Comparison of ENCODE assay signal across 23 mouse cellular contexts in the genomic region with DNA sequence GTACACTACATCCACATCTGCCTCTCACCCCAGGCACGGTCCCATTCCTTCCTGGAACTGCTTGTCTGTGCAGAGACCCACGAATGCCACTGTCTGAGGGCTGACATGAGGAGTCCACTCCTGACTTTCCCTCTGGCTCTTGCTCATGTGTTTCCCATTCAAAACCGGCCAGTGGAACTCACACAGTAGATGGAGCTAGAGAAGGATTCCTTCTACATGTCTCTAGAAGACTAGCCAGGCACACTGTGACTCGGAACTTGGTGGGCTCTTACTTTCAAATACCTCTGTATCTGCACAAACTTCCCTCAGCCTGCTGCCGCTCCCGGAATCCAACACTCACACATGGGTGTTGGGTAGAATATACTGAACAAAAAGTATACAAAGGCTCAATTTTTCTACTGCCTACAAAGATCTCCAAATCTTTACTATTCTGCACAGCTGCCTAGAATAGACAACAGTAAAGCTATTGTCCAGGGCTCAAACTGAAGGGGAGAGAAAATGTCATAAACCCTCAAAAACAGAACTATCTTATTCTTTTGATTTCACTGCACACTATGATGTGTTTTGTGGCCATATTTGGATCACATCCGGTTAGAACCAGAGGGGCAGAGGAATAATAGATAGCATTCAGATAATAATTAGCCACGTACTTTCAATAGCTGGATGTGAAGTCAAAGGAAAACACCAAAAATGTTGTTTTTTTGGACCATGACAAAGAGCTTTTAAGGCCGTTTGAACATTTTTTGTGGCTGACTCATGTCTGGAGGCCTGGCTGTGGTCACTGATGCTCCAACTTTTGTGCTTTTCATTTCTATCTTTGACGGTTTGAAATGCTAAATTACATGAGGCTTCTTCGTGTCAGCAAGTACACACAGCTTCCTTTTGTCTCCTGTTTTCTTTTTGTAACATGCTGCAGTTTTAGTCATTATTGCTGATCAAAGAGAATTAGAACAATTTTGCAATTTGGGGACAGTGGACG.
DNase-seq lines count a peak whose midpoint lies in the region; ATAC-seq and TF ChIP-seq lines count a peak whose summit lies in the region.
"Had no signal": no experiment of that assay in that cellular context is flagged by ENCODE, and none has a peak within 500 bp of the region (broad histone marks: within the 10 kb centered on the region; RNA-seq: fewer than 3 reads in every experiment).

No protein-coding gene starts in this region.

- H3K4me2 ChIP-seq in midbrain, embryonic 15.5 days: no peak overlapping the region
- H3K4me2 ChIP-seq: embryonic facial prominence, embryonic 13.5 days; forebrain, embryonic 12.5 days; limb, embryonic 13.5 days; liver, embryonic 13.5 days; lung, embryonic 15.5 days had no signal

- H3K36me3 ChIP-seq in heart, adult 2 months (ENCODE audit: control insufficient read depth, insufficient read depth, low read length): no peaks in the 10 kb centered on the region
- no peaks in the 10 kb centered on the region for H3K36me3 ChIP-seq in midbrain, embryonic 15.5 days (replicated peaks)
- H3K36me3 ChIP-seq: embryonic facial prominence, embryonic 13.5 days; forebrain, embryonic 12.5 days; limb, embryonic 13.5 days; liver, embryonic 13.5 days; lung, embryonic 15.5 days; midbrain, embryonic 10.5 days had no signal

- peak; percentile 2 for DNase-seq in adrenal gland, adult 2 months
- no peak for DNase-seq in adrenal gland, postnatal 10 days
- DNase-seq in heart, adult 11 months: peak; percentile 79
- DNase-seq in heart, adult 2 months: no peak
- DNase-seq in left cerebral cortex, adult 2 months (ENCODE audit: extremely low spot score in 1 of 2, low spot score in 2 of 2): no peak
- DNase-seq in left cerebral cortex, adult 9 months (ENCODE audit: low spot score in 2 of 2): no peak
- no peak for DNase-seq in spleen, postnatal 36 days (ENCODE audit: low spot score in 2 of 2)
- DNase-seq: adrenal gland, adult 8-10 months; cerebellum, adult 18-20 months; cerebellum, postnatal 36 days; gastrocnemius, postnatal 10 days; heart, adult 18-20 months; kidney, adult 11 months; liver, embryonic 13.5 days; right cerebral cortex, adult 18-20 months; thymus, postnatal 36 days had no signal

- H3K4me1 ChIP-seq in heart, adult 2 months (ENCODE audit: control insufficient read depth, insufficient read depth, low read length): no peaks in the 10 kb centered on the region
- no peaks in the 10 kb centered on the region for H3K4me1 ChIP-seq in midbrain, embryonic 15.5 days
- H3K4me1 ChIP-seq: embryonic facial prominence, embryonic 13.5 days; forebrain, embryonic 12.5 days; limb, embryonic 13.5 days; liver, embryonic 13.5 days; lung, embryonic 15.5 days; midbrain, embryonic 10.5 days had no signal

- H3K9me3 ChIP-seq in midbrain, embryonic 15.5 days: no peaks in the 10 kb centered on the region
- H3K9me3 ChIP-seq: embryonic facial prominence, embryonic 13.5 days; forebrain, embryonic 12.5 days; limb, embryonic 13.5 days; liver, embryonic 13.5 days; lung, embryonic 15.5 days; midbrain, embryonic 10.5 days had no signal

- no peak for TF ChIP-seq EP300 in heart, adult 2 months (IDR thresholded peaks at IDR 0.05; ENCODE audit: insufficient read depth, low read depth, low read length)

- intact Hi-C loops in heart, adult 2 months (cut with DNase I): no loop called here
- intact Hi-C loops in left cerebral cortex, adult 2 months (cut with DNase I): no loop called here

- 49% methylated on average over 12 of the region's 12 CpGs for WGBS in heart, adult 2 months
- WGBS in midbrain, embryonic 15.5 days: 79% methylated on average over 12 of the region's 12 CpGs

- TF ChIP-seq POLR2A in heart, adult 2 months (IDR thresholded peaks at IDR 0.05; ENCODE audit: insufficient read depth, low read depth, low read length): no peak

- no peak for ATAC-seq in midbrain, embryonic 15.5 days (replicated peaks)

- no peaks in the 10 kb centered on the region for H3K79me2 ChIP-seq in heart, adult 2 months (replicated peaks; ENCODE audit: control insufficient read depth, insufficient read depth, low read length)

- no peak overlapping the region for H3K9ac ChIP-seq in heart, adult 2 months (ENCODE audit: low read depth, low read length)
- no peak overlapping the region for H3K9ac ChIP-seq in midbrain, embryonic 15.5 days
- H3K9ac ChIP-seq: embryonic facial prominence, embryonic 13.5 days; forebrain, embryonic 12.5 days; limb, embryonic 13.5 days; liver, embryonic 13.5 days; lung, embryonic 15.5 days had no signal

- no peak overlapping the region for H3K4me3 ChIP-seq in heart, adult 2 months
- no peak overlapping the region for H3K4me3 ChIP-seq in left cerebral cortex, adult 2 months
- H3K4me3 ChIP-seq in midbrain, embryonic 15.5 days: no peak overlapping the region
- H3K4me3 ChIP-seq: embryonic facial prominence, embryonic 13.5 days; forebrain, embryonic 12.5 days; limb, embryonic 13.5 days; liver, embryonic 13.5 days; lung, embryonic 15.5 days; midbrain, embryonic 10.5 days had no signal

- H3K27me3 ChIP-seq in heart, adult 2 months (ENCODE audit: control insufficient read depth, insufficient read depth, low read length): no peaks in the 10 kb centered on the region
- H3K27me3 ChIP-seq in midbrain, embryonic 15.5 days (replicated peaks): no peaks in the 10 kb centered on the region
- H3K27me3 ChIP-seq: embryonic facial prominence, embryonic 13.5 days; forebrain, embryonic 12.5 days; liver, embryonic 13.5 days; lung, embryonic 15.5 days had no signal

- no peak for TF ChIP-seq CTCF in heart, adult 2 months (IDR thresholded peaks at IDR 0.05)
- TF ChIP-seq CTCF in left cerebral cortex, adult 2 months (IDR thresholded peaks at IDR 0.05): no peak

- no peak overlapping the region for H3K27ac ChIP-seq in heart, adult 2 months
- H3K27ac ChIP-seq in left cerebral cortex, adult 2 months: 0 out of 2 replicates have a peak overlapping the region, but pooled peaks have one; percentile 11
- H3K27ac ChIP-seq in midbrain, embryonic 15.5 days: no peak overlapping the region
- H3K27ac ChIP-seq: embryonic facial prominence, embryonic 13.5 days; forebrain, embryonic 12.5 days; limb, embryonic 13.5 days; liver, embryonic 13.5 days; lung, embryonic 15.5 days; macrophage; midbrain, embryonic 10.5 days had no signal

Comparison
In these comparisons a context has a peak if more than half of its experiments do, and no peak if none do; other contexts are left out.
1. DNase-seq: peak in adrenal gland, adult 2 months (single experiment) and heart, adult 11 months (single experiment); none in adrenal gland, postnatal 10 days (single experiment), heart, adult 2 months (0 of 2), left cerebral cortex, adult 2 months (0 of 2), left cerebral cortex, adult 9 months (0 of 2) and spleen, postnatal 36 days (0 of 2).